Mouse (Mus musculus) thymus, adult 2 months (tissue): ENCODE measurements around the gene Izumo2.

Experiments
- CTCF ChIP-seq: fragments of 200-500 bp; IDR thresholded peaks from 2 replicates; pipeline ENCODE4 v1.5.1; 2012; ENCODE audit warnings: mild to moderate bottlenecking, control low read depth, low read length, moderate library complexity, borderline replicate concordance; ENCODE audit not compliant: control insufficient read depth, poor library complexity, insufficient read depth; ENCODE audit errors: extremely low read depth
- POLR2A ChIP-seq: fragments of 200-500 bp; IDR thresholded peaks from 2 replicates; pipeline ENCODE4 v1.6.1; 2012; ENCODE audit warnings: mild to moderate bottlenecking, low read length, control low read depth, moderate library complexity; ENCODE audit not compliant: control insufficient read depth, poor library complexity, insufficient read depth; ENCODE audit errors: extremely low read depth

DNA sequence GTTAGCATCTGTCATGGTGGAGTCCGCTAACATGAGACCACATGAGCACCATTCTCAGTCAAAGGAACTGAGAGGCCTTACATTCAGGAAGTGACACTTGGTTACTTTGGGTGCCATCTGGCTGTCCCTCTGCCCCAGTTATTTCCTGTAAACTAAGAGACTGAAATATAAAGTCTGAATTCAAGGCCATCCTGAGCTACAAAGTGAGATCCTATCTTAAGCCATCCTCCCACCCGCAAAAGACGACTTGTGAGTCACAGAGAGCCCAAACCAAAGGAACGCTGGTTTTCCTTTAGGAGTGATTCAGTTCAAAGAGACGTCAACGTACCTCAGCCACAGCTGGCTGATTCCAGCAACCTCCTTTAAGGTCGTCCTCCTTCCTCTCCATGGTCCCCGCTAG, 32.8 kb downstream of the Izumo2 start:
- TF ChIP-seq CTCF (no peak), POLR2A (no peak)
